Mouse (Mus musculus) ES-Bruce4 (cell line): ENCODE measurements around the gene Lhfpl5.

ENCODE experiments used
- CTCF ChIP-seq: IDR thresholded peaks from one replicate; pipeline ENCODE4 v1.8.1; 2011; ENCODE audit warnings: low read depth, low read length
- EP300 ChIP-seq: IDR thresholded peaks from 2 replicates; pipeline ENCODE4 v1.6.1; 2011; ENCODE audit warnings: low read depth, low read length; ENCODE audit not compliant: insufficient read depth
- POLR2A ChIP-seq: IDR thresholded peaks from one replicate; pipeline ENCODE4 v1.8.1; 2011; ENCODE audit warnings: low read length; ENCODE audit not compliant: insufficient read depth

- TF ChIP-seq CTCF (no peak), POLR2A (no peak), EP300 (no peak)
Measured at GRCm38 (mm10) chr17:28531946-28532345, 43.5 kb upstream of the Lhfpl5 start.
